Comparison of ENCODE assay signal across 9 mouse cellular contexts in the genomic region with DNA sequence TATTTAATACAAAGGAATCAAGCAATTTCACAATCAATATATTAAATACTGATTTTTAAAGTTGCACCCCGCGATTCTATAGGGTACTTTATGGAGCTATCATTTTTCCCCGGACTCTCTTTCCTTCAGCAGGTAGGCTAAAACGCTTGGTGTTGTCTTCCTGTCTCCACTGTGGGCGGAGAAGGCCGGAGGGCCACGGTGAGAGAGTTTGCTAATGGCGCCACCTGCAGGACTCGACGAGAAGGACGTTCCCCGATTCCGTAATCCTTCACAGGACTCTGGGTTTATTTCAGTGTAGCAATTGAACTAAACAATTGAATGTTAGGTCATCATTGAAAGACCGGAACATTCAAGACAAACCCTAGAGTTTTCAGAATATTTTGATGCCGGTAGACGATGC. TPM values are rescaled to one million over a fixed set of nuclear protein-coding genes. Genes with fewer than 3 reads are reported as not detected.
DNase-seq lines count a peak whose midpoint lies in the region; ATAC-seq and TF ChIP-seq lines count a peak whose summit lies in the region.
"Had no signal": no experiment of that assay in that cellular context is flagged by ENCODE, and none has a peak within 500 bp of the region (broad histone marks: within the 10 kb centered on the region; RNA-seq: fewer than 3 reads in every experiment).

No protein-coding gene starts in this region.

- peak; percentile 65; the same call in 1 of the 2 replicates for ATAC-seq in hindbrain, embryonic 16.5 days
- ATAC-seq in limb, embryonic 13.5 days (ENCODE audit: low FRiP score, low read depth), result peak; percentile 54; the same call in 1 of the 2 replicates

- no peaks in the 10 kb centered on the region for H3K9me3 ChIP-seq in hindbrain, embryonic 16.5 days (ENCODE audit: control insufficient read depth, low read length)
- H3K9me3 ChIP-seq in limb, embryonic 13.5 days, result no peaks in the 10 kb centered on the region
- H3K9me3 ChIP-seq: lung, embryonic 15.5 days had no signal

- WGBS in hindbrain, embryonic 16.5 days, result 3% methylated on average over 16 of the region's 16 CpGs
- 4% methylated on average over 16 of the region's 16 CpGs for WGBS in limb, embryonic 13.5 days

- peak; percentile 72 to 82 for DNase-seq in left cerebral cortex, adult 18-20 months (ENCODE audit: low spot score in 2 of 2)
- no peak for DNase-seq in left cerebral cortex, adult 11 months (ENCODE audit: low spot score)
- DNase-seq in c-Kit-positive CD71-positive TER-119-positive erythroid progenitor cells, embryonic 14.5 days (ENCODE audit: low spot score), result peak; percentile 26
- DNase-seq in gastrocnemius, adult 2 months, result peak; percentile 81
- peak; percentile 68 for DNase-seq in testis, postnatal 14 days (ENCODE audit: low spot score)

- peak overlapping the region; percentile 24 for H3K4me2 ChIP-seq in hindbrain, embryonic 16.5 days (ENCODE audit: low read length)
- H3K4me2 ChIP-seq in limb, embryonic 13.5 days (replicated peaks), result no peak overlapping the region
- peak overlapping the region; percentile 39 for H3K4me2 ChIP-seq in myocyte (ENCODE audit: low read depth)
- H3K4me2 ChIP-seq: lung, embryonic 15.5 days had no signal

- H3K4me3 ChIP-seq in gastrocnemius, adult 2 months, result peak overlapping the region; percentile 34; the same call in 1 of the 2 replicates
- H3K4me3 ChIP-seq in hindbrain, embryonic 16.5 days (ENCODE audit: low read length), result no peak overlapping the region
- H3K4me3 ChIP-seq in limb, embryonic 13.5 days, result no peak overlapping the region
- H3K4me3 ChIP-seq in myocyte, result no peak overlapping the region
- H3K4me3 ChIP-seq: lung, embryonic 15.5 days had no signal

- no peak overlapping the region for H3K27ac ChIP-seq in gastrocnemius, adult 2 months
- no peak overlapping the region for H3K27ac ChIP-seq in hindbrain, embryonic 16.5 days (ENCODE audit: low read depth, low read length)
- H3K27ac ChIP-seq in limb, embryonic 13.5 days, result no peak overlapping the region
- H3K27ac ChIP-seq: lung, embryonic 15.5 days had no signal

- no peaks in the 10 kb centered on the region for H3K36me3 ChIP-seq in hindbrain, embryonic 16.5 days (ENCODE audit: control insufficient read depth, insufficient read depth, low read length)
- no peaks in the 10 kb centered on the region for H3K36me3 ChIP-seq in limb, embryonic 13.5 days
- H3K36me3 ChIP-seq in myocyte (ENCODE audit: control insufficient read depth, insufficient read depth), result no peaks in the 10 kb centered on the region
- H3K36me3 ChIP-seq: lung, embryonic 15.5 days had no signal

- H3K27me3 ChIP-seq in hindbrain, embryonic 16.5 days (replicated peaks; ENCODE audit: control insufficient read depth, insufficient read depth, low read length), result peaks cover 33% of the 10 kb centered on the region
- peaks cover 95% of the 10 kb centered on the region for H3K27me3 ChIP-seq in limb, embryonic 13.5 days
- H3K27me3 ChIP-seq in myocyte (ENCODE audit: control insufficient read depth, insufficient read depth, insufficient read length), result peaks cover 30% of the 10 kb centered on the region

- no peak for TF ChIP-seq POLR2A in myocyte (IDR thresholded peaks at IDR 0.05; ENCODE audit: insufficient read length, low read depth)

- TF ChIP-seq CTCF in gastrocnemius, adult 2 months (IDR thresholded peaks at IDR 0.05), result peak; percentile 94

- peaks cover 7% of the 10 kb centered on the region for H3K4me1 ChIP-seq in hindbrain, embryonic 16.5 days (ENCODE audit: control insufficient read depth, insufficient read depth, low read depth, low read length)
- H3K4me1 ChIP-seq in limb, embryonic 13.5 days, result peaks cover 26% of the 10 kb centered on the region

- no peaks in the 10 kb centered on the region for H3K79me2 ChIP-seq in myocyte (ENCODE audit: control insufficient read depth, insufficient read depth)

- H3K9ac ChIP-seq in hindbrain, embryonic 16.5 days (ENCODE audit: low read depth, low read length), result no peak overlapping the region
- H3K9ac ChIP-seq in limb, embryonic 13.5 days, result no peak overlapping the region
- H3K9ac ChIP-seq: lung, embryonic 15.5 days had no signal

- intact Hi-C loops in gastrocnemius, adult 2 months (cut with DNase I), result loop anchor here (5.0 kb wide), 4 partner anchors 81 to 276 kb away; no protein-coding TSS in a partner anchor

- no peak overlapping the region for H3ac ChIP-seq in myocyte (ENCODE audit: control insufficient read depth, insufficient read length)

TF ChIP-seq in myocyte, 11 proteins besides CTCF, POLR2A, EP300 and RAD21:
- no peak for TF ChIP-seq CEBPB (IDR thresholded peaks at IDR 0.05; ENCODE audit: insufficient read depth, poor library complexity, severe bottlenecking)

RNA-seq across cellular contexts. Expression of gene Gbx2, which starts 12.2 kb away (rescaled TPM):
- total RNA-seq in left cerebral cortex, adult 18-20 months (2021), result under 1 TPM; 0.21 to 0.89 TPM
- total RNA-seq in gastrocnemius, adult 2 months (2021), result under 1 TPM in 1 of 2 experiments, not detected in 1; 0.56 TPM
- polyA plus RNA-seq in hindbrain, embryonic 16.5 days (2015; fragmentation: Nextera tagmentation; extraction: Ambion mirVana), result 33.0 and 35.8 TPM in 2 replicates
- polyA plus RNA-seq in limb, embryonic 13.5 days (2015; fragmentation: Nextera tagmentation; extraction: Ambion mirVana), result 0.11 and 0.31 TPM in 2 replicates
- polyA plus RNA-seq in myocyte (2012; fragmentation: generic; extraction: Trizol), result not detected

Comparison
In these comparisons a context has a peak if more than half of its experiments do, and no peak if none do; other contexts are left out.
1. RNA of gene Gbx2, which starts 12.2 kb away (polyA plus RNA-seq): 33.0 to 35.8 TPM in hindbrain, embryonic 16.5 days; 0.11 to 0.31 TPM in limb, embryonic 13.5 days and not detected in myocyte (single experiment); every median in the first group is over 10 times any median in the second.